Mouse (Mus musculus) stomach, embryonic 14.5 days (tissue): Measurements from ENCODE around the gene Igflr1. TPM values are rescaled to one million over a fixed set of nuclear protein-coding genes. Genes with fewer than 3 reads are reported as not detected.

Experiments
- ATAC-seq: fragments of 200-750 bp; cut with Nextera tagmentation; 2 replicates; pipeline ENCODE4 v1.8.0; 2017; ENCODE audit warnings: low read depth, moderate TSS enrichment; ENCODE audit not compliant: insufficient number of reproducible peaks, insufficient read depth, low FRiP score
- H3K27ac ChIP-seq: fragments of 300-500 bp; sonication (generic); 2 replicates; pipeline ENCODE4 v1.5.1; 2014; ENCODE audit warnings: mild to moderate bottlenecking, low read length, moderate library complexity, mixed read lengths
- H3K27me3 ChIP-seq: fragments of 300-500 bp; sonication (generic); 2 replicates; pipeline ENCODE4 v1.6.1; 2014; ENCODE audit warnings: low read length, control low read depth, mixed read lengths; ENCODE audit not compliant: control insufficient read depth, insufficient read depth
- H3K36me3 ChIP-seq: fragments of 300-500 bp; sonication (generic); 2 replicates; pipeline ENCODE4 v1.6.1; 2014; ENCODE audit warnings: mild to moderate bottlenecking, control low read depth, low read length, moderate library complexity, mixed read lengths; ENCODE audit not compliant: control insufficient read depth, insufficient read depth
- H3K4me1 ChIP-seq: fragments of 300-500 bp; sonication (generic); 2 replicates; pipeline ENCODE4 v1.6.1; 2014; ENCODE audit warnings: low read length, control low read depth, mixed read lengths; ENCODE audit not compliant: control insufficient read depth, insufficient read depth
- H3K4me2 ChIP-seq: fragments of 300-500 bp; sonication (generic); replicated peaks from 2 replicates; pipeline ENCODE4 v1.6.1; 2014; ENCODE audit warnings: low read depth, low read length, control low read depth
- H3K4me3 ChIP-seq: fragments of 300-500 bp; sonication (generic); 2 replicates; pipeline ENCODE4 v1.5.1; 2014; ENCODE audit warnings: low read depth, low read length, control low read depth
- H3K9ac ChIP-seq: fragments of 300-500 bp; sonication (generic); replicated peaks from 2 replicates; pipeline ENCODE4 v1.6.1; 2014; ENCODE audit warnings: low read depth, mild to moderate bottlenecking, control low read depth, low read length, moderate library complexity, mixed read lengths
- H3K9me3 ChIP-seq: fragments of 300-500 bp; sonication (generic); 2 replicates; pipeline ENCODE4 v1.6.1; 2016; ENCODE audit warnings: low read depth, low read length, control low read depth; ENCODE audit not compliant: control insufficient read depth
- WGBS: fragments of 180-500 bp; shearing (Covaris S2); extraction: QIAGEN DNeasy Blood & Tissue Kit; methylation state at CpG from one replicate; pipeline ENCODE4 v1.1.7; 2014; 5-methylcytosine and 5-hydroxymethylcytosine counted together
- polyA plus RNA-seq: library from polyadenylated mRNA; unstranded; fragments of >200 nt; fragmentation: Nextera tagmentation; extraction: Ambion mirVana; gene quantifications from 2 replicates; pipeline ENCODE4 v1.2.1, GENCODE M21; 2014

Gene Igflr1
- polyA plus RNA-seq, 1 experiment from 2014 or later: 1.3 TPM

DNA sequence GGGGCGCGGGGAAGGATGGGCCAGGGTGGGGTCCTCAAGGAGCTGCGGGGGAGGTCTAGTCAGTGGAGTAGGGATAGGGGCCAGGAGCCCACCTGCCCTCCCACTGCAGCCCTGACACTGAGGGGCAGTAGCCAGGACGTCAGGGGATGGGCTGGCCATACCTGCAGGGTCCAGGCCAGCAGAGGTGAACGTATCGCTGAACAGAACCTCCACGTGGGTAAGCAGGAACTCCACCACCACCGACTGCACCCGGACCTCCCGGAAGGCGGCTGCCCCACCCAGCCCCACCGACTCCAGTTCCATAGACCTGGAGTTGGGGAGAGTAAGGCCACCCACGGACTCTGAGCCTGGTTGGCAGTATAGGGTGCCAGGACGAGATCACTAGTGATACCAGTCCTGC, 38.2 kb upstream of the Igflr1 start:
- Histone ChIP-seq H3K27me3 (no peaks in the 10 kb centered on the region), H3K4me3 (no peak overlapping the region), H3K9ac (no peak overlapping the region; the same call in 1 of the 2 replicates), H3K9me3 (no peaks in the 10 kb centered on the region), H3K4me1 (peaks cover 11% of the 10 kb centered on the region; the same call in 1 of the 2 replicates), H3K4me2 (no peak overlapping the region; the same call in 1 of the 2 replicates), H3K36me3 (peaks cover 48% of the 10 kb centered on the region; the same call in 1 of the 2 replicates), H3K27ac (no peak overlapping the region)
- no peak for ATAC-seq
- WGBS: 78% methylated on average over 14 of the region's 14 CpGs

- Histone ChIP-seq H3K27me3 (no peaks in the 10 kb centered on the region), H3K9me3 (no peaks in the 10 kb centered on the region), H3K4me1 (peaks cover 19% of the 10 kb centered on the region), H3K4me2 (no peak overlapping the region), H3K9ac (no peak overlapping the region), H3K4me3 (no peak overlapping the region), H3K36me3 (peaks cover 43% of the 10 kb centered on the region; the same call in 1 of the 2 replicates), H3K27ac (no peak overlapping the region)
- WGBS: 80% methylated on average over 9 of the region's 9 CpGs
- ATAC-seq: no peak
These were observed 33.9 kb upstream of the Igflr1 start for GRCm38 (mm10) chr7:30531291-30531815.

DNA sequence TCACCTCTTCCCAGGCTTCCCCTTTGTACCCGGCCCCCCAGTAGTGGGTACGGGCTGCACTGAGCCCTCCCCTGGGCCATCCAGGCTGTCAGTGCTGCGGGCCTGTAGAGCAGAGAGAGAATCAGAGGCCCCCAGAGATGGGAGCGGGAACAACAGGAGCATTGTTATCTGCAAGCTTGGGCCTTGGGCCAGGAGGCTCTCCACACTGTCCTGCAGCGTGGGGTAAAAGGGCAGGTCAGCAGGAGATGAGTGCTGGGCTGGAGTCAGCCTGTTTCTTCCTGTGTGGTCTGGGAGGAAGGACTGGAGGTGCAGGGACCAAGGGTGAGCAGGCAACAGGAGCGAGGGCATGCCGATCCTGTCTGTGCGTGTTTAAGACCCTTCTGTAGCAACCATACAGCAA, 32.3 kb upstream of the Igflr1 start:
- no peak for ATAC-seq
- no peak overlapping the region for H3K9ac ChIP-seq
- peaks cover 39% of the 10 kb centered on the region; the same call in 1 of the 2 replicates for H3K36me3 ChIP-seq
- H3K27me3 ChIP-seq: no peaks in the 10 kb centered on the region
- peak overlapping the region; percentile 92; the same call in 1 of the 2 replicates for H3K4me2 ChIP-seq
- H3K4me1 ChIP-seq: peaks cover 15% of the 10 kb centered on the region
- H3K9me3 ChIP-seq: no peaks in the 10 kb centered on the region
- 35% methylated on average over 8 of the region's 8 CpGs for WGBS
- H3K4me3 ChIP-seq: no peak overlapping the region
- H3K27ac ChIP-seq: no peak overlapping the region

- Histone ChIP-seq H3K27ac (peak overlapping the region; percentile 15; the same call in 1 of the 2 replicates), H3K36me3 (peaks cover 27% of the 10 kb centered on the region; the same call in 1 of the 2 replicates)
- ATAC-seq: 0 out of 2 replicates have a peak, but pooled peaks have one; percentile 25
These were observed 31.1 kb upstream of the Igflr1 start for GRCm38 (mm10) chr7:30533941-30534632.

DNA sequence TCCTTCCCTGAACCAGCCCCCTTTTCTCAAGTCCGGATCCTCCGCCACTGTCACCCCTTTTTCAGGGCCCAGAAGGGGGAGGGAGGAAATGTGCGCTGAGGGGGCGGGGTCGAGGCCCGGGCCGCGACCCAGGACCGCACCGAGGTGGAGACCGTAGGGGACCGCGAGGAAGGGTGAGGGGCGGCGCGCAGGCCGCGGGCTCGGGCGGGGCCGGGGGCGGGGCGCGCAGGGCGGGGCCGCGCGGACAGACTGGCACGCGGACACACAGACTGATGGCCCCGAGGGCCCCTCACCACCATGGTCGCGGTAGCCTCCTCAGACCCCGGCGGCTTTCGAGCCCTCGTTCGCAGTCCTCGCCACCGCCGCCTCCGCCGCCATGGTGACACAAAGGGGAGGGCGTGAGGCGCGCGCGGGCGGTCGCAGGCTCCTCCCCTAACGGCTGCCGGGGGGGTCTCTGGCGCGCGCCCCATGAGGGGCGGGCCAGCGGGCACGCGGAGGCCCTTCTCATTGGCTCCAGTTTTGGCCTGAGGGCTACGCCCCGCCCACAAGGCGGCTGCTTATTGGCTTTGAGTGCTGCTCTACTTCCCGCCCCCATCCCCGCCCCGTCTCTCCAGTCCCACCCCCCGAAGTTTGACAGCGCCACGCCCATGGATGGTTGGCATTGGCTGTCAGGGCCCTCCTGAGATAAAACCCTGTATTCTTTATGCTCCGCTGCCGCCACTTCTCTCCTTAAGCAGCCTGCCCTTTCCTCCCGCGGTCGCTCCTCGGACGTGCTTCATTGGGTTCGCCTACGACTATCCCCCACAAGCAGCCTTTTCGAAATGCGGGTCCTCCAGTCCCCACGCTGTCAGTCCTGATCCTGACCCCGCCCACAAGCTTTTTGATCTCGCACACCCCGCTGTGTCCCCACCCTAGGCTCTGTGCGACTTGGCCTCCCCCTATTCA, 30.3 kb upstream of the Igflr1 start, which contains the start of gene Arhgap33:
Gene Arhgap33, minus strand, starts transcription at position 428 of the 945 bp plus-strand sequence.
- no peaks in the 10 kb centered on the region for H3K27me3 ChIP-seq
- peak within 1 kb of the TSS; percentile 92 for H3K4me2 ChIP-seq
- WGBS: under 1% methylated on average over 63 of the region's 84 CpGs
- H3K9ac ChIP-seq: peak within 1 kb of the TSS; percentile 58
- H3K36me3 ChIP-seq: peaks cover 23% of the 10 kb centered on the region; the same call in 1 of the 2 replicates
- ATAC-seq: peak; percentile 92
- H3K9me3 ChIP-seq: no peaks in the 10 kb centered on the region
- H3K4me1 ChIP-seq: peaks cover 15% of the 10 kb centered on the region
- peak within 1 kb of the TSS; percentile 15; the same call in 1 of the 2 replicates for H3K27ac ChIP-seq
- peak within 1 kb of the TSS; percentile 63 for H3K4me3 ChIP-seq

More at GRCm38 (mm10) chr7:30533941-30534632, 31.1 kb upstream of the Igflr1 start:
- peak overlapping the region; percentile 58 for H3K9ac ChIP-seq
- H3K9me3 ChIP-seq: no peaks in the 10 kb centered on the region
- H3K4me3 ChIP-seq: peak overlapping the region; percentile 63
- no peaks in the 10 kb centered on the region for H3K27me3 ChIP-seq
- H3K4me2 ChIP-seq: peak overlapping the region; percentile 92
- H3K4me1 ChIP-seq: peaks cover 15% of the 10 kb centered on the region
- 7% methylated on average over 26 of the region's 26 CpGs for WGBS

DNA sequence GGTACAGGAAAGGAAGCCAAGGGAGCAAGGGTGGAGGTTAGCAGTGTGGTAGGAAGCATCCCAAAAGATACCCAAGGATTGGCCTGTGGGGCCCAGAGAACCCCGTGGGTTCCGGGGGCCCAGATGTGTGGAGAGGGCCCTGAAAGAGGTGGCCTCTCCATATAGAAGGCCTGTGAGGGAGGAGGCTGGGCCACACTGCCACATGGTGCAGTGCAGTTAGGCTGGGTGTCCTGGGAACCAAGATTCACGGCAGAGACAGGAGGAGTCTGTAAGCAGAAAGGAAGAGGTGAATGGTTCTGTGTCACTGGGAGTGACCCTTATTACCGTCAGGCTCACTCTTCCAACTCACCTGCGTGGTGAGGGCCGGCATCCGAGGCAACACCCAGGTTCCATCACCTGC, 24.7 kb upstream of the Igflr1 start:
- H3K36me3 ChIP-seq: peaks cover 4% of the 10 kb centered on the region; the same call in 1 of the 2 replicates
- WGBS: 85% methylated on average over 7 of the region's 7 CpGs
- no peak overlapping the region for H3K9ac ChIP-seq
- H3K27me3 ChIP-seq: no peaks in the 10 kb centered on the region
- no peak overlapping the region for H3K4me2 ChIP-seq
- no peak overlapping the region for H3K4me3 ChIP-seq
- no peak overlapping the region for H3K27ac ChIP-seq
- H3K9me3 ChIP-seq: no peaks in the 10 kb centered on the region
- no peak for ATAC-seq
- H3K4me1 ChIP-seq: peaks cover 2% of the 10 kb centered on the region; the same call in 1 of the 2 replicates

- Histone ChIP-seq H3K9me3 (no peaks in the 10 kb centered on the region), H3K4me3 (no peak overlapping the region), H3K36me3 (peaks cover 16% of the 10 kb centered on the region; the same call in 1 of the 2 replicates), H3K9ac (no peak overlapping the region), H3K4me1 (no peaks in the 10 kb centered on the region), H3K27ac (no peak overlapping the region), H3K4me2 (no peak overlapping the region), H3K27me3 (no peaks in the 10 kb centered on the region)
- 92% methylated on average over 2 of the region's 2 CpGs for WGBS
- no peak for ATAC-seq
These were observed 20.9 kb upstream of the Igflr1 start for GRCm38 (mm10) chr7:30544327-30544726.

- Histone ChIP-seq H3K4me1 (peaks cover 12% of the 10 kb centered on the region; the same call in 1 of the 2 replicates), H3K4me3 (no peak overlapping the region), H3K27me3 (no peaks in the 10 kb centered on the region), H3K9ac (no peak overlapping the region), H3K9me3 (no peaks in the 10 kb centered on the region), H3K4me2 (no peak overlapping the region), H3K36me3 (peaks cover 11% of the 10 kb centered on the region; the same call in 1 of the 2 replicates), H3K27ac (no peak overlapping the region)
- no peak for ATAC-seq
- 88% methylated on average over 2 of the region's 2 CpGs for WGBS
These were observed 15.3 kb upstream of the Igflr1 start for GRCm38 (mm10) chr7:30549880-30550279.
